Mouse (Mus musculus): ENCODE data around the gene Atp5d. TPM values are rescaled to one million over a fixed set of nuclear protein-coding genes. Genes with fewer than 3 reads are reported as not detected.

Gene Atp5d
- polyA plus RNA-seq, 1 experiment from 2014 or later = 362 TPM

GRCm38 (mm10) chr10:80170052-80170451, 31.6 kb downstream of the Atp5d start:
- 0 out of 2 replicates have a peak, but pooled peaks cover 3% of the 10 kb centered on the region for H3K9me3 ChIP-seq (replicated peaks)
- H3K9ac ChIP-seq = no peak overlapping the region
- peaks cover 29% of the 10 kb centered on the region for H3K36me3 ChIP-seq
- ATAC-seq (ENCODE audit: low read depth) = no peak
- no peak overlapping the region for H3K4me3 ChIP-seq (replicated peaks)
- H3K27ac ChIP-seq = no peak overlapping the region
- H3K4me1 ChIP-seq (replicated peaks) = peaks cover 74% of the 10 kb centered on the region
- DNase-seq = no peak
- 92% methylated on average over 16 of the region's 16 CpGs for WGBS (ENCODE audit: insufficient replicate concordance)
- H3K27me3 ChIP-seq = no peaks in the 10 kb centered on the region
- H3K4me2 ChIP-seq = no peak overlapping the region

- Histone ChIP-seq H3K9me3 (replicated peaks) (0 out of 2 replicates have a peak, but pooled peaks cover 3% of the 10 kb centered on the region), H3K27ac (no peak overlapping the region), H3K4me3 (replicated peaks) (no peak overlapping the region), H3K36me3 (peaks cover 29% of the 10 kb centered on the region), H3K9ac (no peak overlapping the region), H3K4me1 (replicated peaks) (peaks cover 71% of the 10 kb centered on the region), H3K4me2 (no peak overlapping the region), H3K27me3 (no peaks in the 10 kb centered on the region)
- ATAC-seq (ENCODE audit: low read depth) = no peak
- DNase-seq = no peak
- WGBS (ENCODE audit: insufficient replicate concordance) = 93% methylated on average over 19 of the region's 19 CpGs
These were observed 32.2 kb downstream of the Atp5d start for GRCm38 (mm10) chr10:80170601-80171021.

- WGBS (ENCODE audit: insufficient replicate concordance) = 92% methylated on average over 15 of the region's 15 CpGs
- no peak overlapping the region for H3K27ac ChIP-seq
These were observed 32.8 kb downstream of the Atp5d start for GRCm38 (mm10) chr10:80171252-80171651.

GRCm38 (mm10) chr10:80171760-80172526, 33.5 kb downstream of the Atp5d start:
- Histone ChIP-seq H3K27me3 (0 out of 2 replicates have a peak, but pooled peaks cover 2% of the 10 kb centered on the region), H3K4me3 (replicated peaks) (peak overlapping the region; percentile 80), H3K27ac (peak overlapping the region; percentile 89), H3K4me2 (peak overlapping the region; percentile 78), H3K36me3 (peaks cover 29% of the 10 kb centered on the region), H3K9ac (peak overlapping the region; percentile 76), H3K4me1 (replicated peaks) (peaks cover 59% of the 10 kb centered on the region), H3K9me3 (replicated peaks) (0 out of 2 replicates have a peak, but pooled peaks cover 3% of the 10 kb centered on the region)
- ATAC-seq (ENCODE audit: low read depth) = no peak
- WGBS (ENCODE audit: insufficient replicate concordance) = 89% methylated on average over 45 of the region's 45 CpGs
- no peak for DNase-seq

More at GRCm38 (mm10) chr10:80171252-80171651, 32.8 kb downstream of the Atp5d start:
- Histone ChIP-seq H3K4me2 (no peak overlapping the region), H3K9me3 (replicated peaks) (0 out of 2 replicates have a peak, but pooled peaks cover 3% of the 10 kb centered on the region), H3K9ac (no peak overlapping the region), H3K36me3 (peaks cover 29% of the 10 kb centered on the region), H3K4me3 (replicated peaks) (no peak overlapping the region), H3K27me3 (no peaks in the 10 kb centered on the region), H3K4me1 (replicated peaks) (peaks cover 65% of the 10 kb centered on the region)
- no peak for DNase-seq
- ATAC-seq (ENCODE audit: low read depth) = no peak

GRCm38 (mm10) chr10:80172527-80173292, 34.3 kb downstream of the Atp5d start, which contains the start of gene 1600002K03Rik:
Gene 1600002K03Rik, plus strand, starts transcription at chr10:80172944.
- H3K27ac ChIP-seq = peak within 1 kb of the TSS; percentile 89
- WGBS (ENCODE audit: insufficient replicate concordance) = 4% methylated on average over 34 of the region's 35 CpGs
- DNase-seq (peak; percentile 86), ATAC-seq (ENCODE audit: low read depth) (peak; percentile 76)
- peaks cover 8% of the 10 kb centered on the region for H3K27me3 ChIP-seq
- peaks cover 29% of the 10 kb centered on the region for H3K36me3 ChIP-seq
- peak within 1 kb of the TSS; percentile 78 for H3K4me2 ChIP-seq
- H3K9ac ChIP-seq = peak within 1 kb of the TSS; percentile 76
- H3K4me3 ChIP-seq (replicated peaks) = peak within 1 kb of the TSS; percentile 80
- 0 out of 2 replicates have a peak, but pooled peaks cover 3% of the 10 kb centered on the region for H3K9me3 ChIP-seq (replicated peaks)
- H3K4me1 ChIP-seq (replicated peaks) = peaks cover 56% of the 10 kb centered on the region

- Histone ChIP-seq H3K9me3 (replicated peaks) (0 out of 2 replicates have a peak, but pooled peaks cover 3% of the 10 kb centered on the region), H3K4me2 (peak overlapping the region; percentile 78), H3K27ac (peak overlapping the region; percentile 80), H3K4me1 (replicated peaks) (peaks cover 55% of the 10 kb centered on the region), H3K36me3 (peaks cover 29% of the 10 kb centered on the region), H3K9ac (peak overlapping the region; percentile 76), H3K4me3 (replicated peaks) (peak overlapping the region; percentile 80), H3K27me3 (peaks cover 15% of the 10 kb centered on the region)
- WGBS (ENCODE audit: insufficient replicate concordance) = 3% methylated on average over 11 of the region's 11 CpGs
- no peak for DNase-seq
- ATAC-seq (ENCODE audit: low read depth) = no peak
These were observed 34.9 kb downstream of the Atp5d start for GRCm38 (mm10) chr10:80173358-80173757.

GRCm38 (mm10) chr10:80173955-80174640, 35.7 kb downstream of the Atp5d start:
- Histone ChIP-seq H3K4me3 (replicated peaks) (no peak overlapping the region), H3K4me1 (replicated peaks) (peaks cover 48% of the 10 kb centered on the region), H3K4me2 (peak overlapping the region; percentile 78; the same call in 1 of the 2 replicates), H3K9ac (peak overlapping the region; percentile 76; the same call in 1 of the 2 replicates), H3K27ac (peak overlapping the region; percentile 80), H3K36me3 (peaks cover 29% of the 10 kb centered on the region), H3K27me3 (peaks cover 22% of the 10 kb centered on the region), H3K9me3 (replicated peaks) (0 out of 2 replicates have a peak, but pooled peaks cover 3% of the 10 kb centered on the region)
- no peak for DNase-seq
- no peak for ATAC-seq (ENCODE audit: low read depth)
- WGBS (ENCODE audit: insufficient replicate concordance) = 75% methylated on average over 10 of the region's 10 CpGs

- no peak overlapping the region for H3K4me2 ChIP-seq
- 31% methylated on average over 2 of the region's 2 CpGs for WGBS (ENCODE audit: insufficient replicate concordance)
- DNase-seq (peak; percentile 69), ATAC-seq (ENCODE audit: low read depth) (peak; percentile 32; the same call in 1 of the 2 replicates)
- H3K4me3 ChIP-seq (replicated peaks) = no peak overlapping the region
- H3K9me3 ChIP-seq (replicated peaks) = 0 out of 2 replicates have a peak, but pooled peaks cover 3% of the 10 kb centered on the region
- H3K36me3 ChIP-seq = peaks cover 27% of the 10 kb centered on the region
- 0 out of 2 replicates have a peak overlapping the region, but pooled peaks have one; percentile 18 for H3K9ac ChIP-seq
- H3K4me1 ChIP-seq (replicated peaks) = peaks cover 48% of the 10 kb centered on the region
- peaks cover 28% of the 10 kb centered on the region for H3K27me3 ChIP-seq
- 0 out of 2 replicates have a peak overlapping the region, but pooled peaks have one; percentile 35 for H3K27ac ChIP-seq
These were observed 36.3 kb downstream of the Atp5d start for GRCm38 (mm10) chr10:80174705-80175104.

- no peak for ATAC-seq (ENCODE audit: low read depth)
- Histone ChIP-seq H3K4me2 (no peak overlapping the region), H3K4me1 (replicated peaks) (peaks cover 49% of the 10 kb centered on the region), H3K9me3 (replicated peaks) (0 out of 2 replicates have a peak, but pooled peaks cover 1% of the 10 kb centered on the region), H3K27ac (no peak overlapping the region), H3K9ac (no peak overlapping the region), H3K27me3 (peaks cover 38% of the 10 kb centered on the region), H3K36me3 (peaks cover 17% of the 10 kb centered on the region), H3K4me3 (replicated peaks) (no peak overlapping the region)
- 25% methylated on average over 4 of the region's 4 CpGs for WGBS (ENCODE audit: insufficient replicate concordance)
- no peak for DNase-seq
These were observed 37.3 kb downstream of the Atp5d start for GRCm38 (mm10) chr10:80175536-80176269.

GRCm38 (mm10) chr10:80176270-80176834, 37.9 kb downstream of the Atp5d start:
- H3K4me1 ChIP-seq (replicated peaks) = peaks cover 47% of the 10 kb centered on the region
- 70% methylated on average over 5 of the region's 5 CpGs for WGBS (ENCODE audit: insufficient replicate concordance)

More at GRCm38 (mm10) chr10:80176270-80176834, 37.9 kb downstream of the Atp5d start:
- peaks cover 45% of the 10 kb centered on the region for H3K27me3 ChIP-seq
- no peak overlapping the region for H3K27ac ChIP-seq
- no peak overlapping the region for H3K4me3 ChIP-seq (replicated peaks)
- no peak overlapping the region for H3K9ac ChIP-seq
- no peak for DNase-seq
- no peak overlapping the region for H3K4me2 ChIP-seq
- H3K9me3 ChIP-seq (replicated peaks) = no peaks in the 10 kb centered on the region
- no peak for ATAC-seq (ENCODE audit: low read depth)
- H3K36me3 ChIP-seq = peaks cover 10% of the 10 kb centered on the region

Measured in liver, embryonic 13.5 days (tissue).